Mouse (Mus musculus): ENCODE results near the gene Homez.

DNA sequence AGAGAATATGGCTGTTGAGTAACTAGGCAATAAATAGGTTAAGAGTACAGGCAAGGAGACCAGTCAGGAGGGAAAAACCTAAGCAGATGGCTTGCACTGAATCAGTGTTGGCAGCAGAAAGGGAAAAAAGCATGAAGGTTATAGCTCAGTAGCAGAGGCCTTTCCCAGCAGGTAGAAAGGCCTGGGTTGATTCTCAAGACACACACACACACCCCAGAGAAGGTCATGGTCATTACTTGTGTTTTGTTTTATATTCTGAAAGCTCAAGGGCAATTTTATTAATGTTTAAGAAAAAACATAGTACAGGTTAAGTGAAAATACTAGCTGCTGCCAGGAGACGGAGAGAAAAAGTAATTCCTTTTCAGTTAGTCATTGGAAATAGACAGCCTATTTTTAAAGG is 47.0 kb downstream of the Homez start:
- TF ChIP-seq ZNF384 (IDR thresholded peaks at IDR 0.05; ENCODE audit: low read depth, low read length), result no peak
- TF ChIP-seq HCFC1 (IDR thresholded peaks at IDR 0.05; ENCODE audit: borderline replicate concordance, insufficient read depth, low read length), result no peak
- no peak for TF ChIP-seq MAFK (IDR thresholded peaks at IDR 0.05; ENCODE audit: insufficient read depth, low read depth, low read length)
- TF ChIP-seq ZC3H11A (IDR thresholded peaks at IDR 0.05; ENCODE audit: borderline replicate concordance, low read depth, low read length), result no peak

Measured in ES-E14 (cell line).